ENCODE assay signal across 10 mouse cellular contexts in genomic region chr7:45234922-45235571, GRCm38 (mm10). TPM values are rescaled to one million over a fixed set of nuclear protein-coding genes. Genes with fewer than 3 reads are reported as not detected.
DNase-seq lines count a peak whose midpoint lies in the region; ATAC-seq and TF ChIP-seq lines count a peak whose summit lies in the region.
"Had no signal": no experiment of that assay in that cellular context is flagged by ENCODE, and none has a peak within 500 bp of the region (broad histone marks: within the 10 kb centered on the region; RNA-seq: fewer than 3 reads in every experiment).

No protein-coding gene starts in this region.

- H3K9ac ChIP-seq in embryonic facial prominence, embryonic 15.5 days: no peak overlapping the region
- H3K9ac ChIP-seq in limb, embryonic 14.5 days (ENCODE audit: low read depth, low read length, severe bottlenecking): peak overlapping the region; percentile 40
- H3K9ac ChIP-seq in midbrain, embryonic 15.5 days: no peak overlapping the region

- intact Hi-C loops in left cerebral cortex, adult 2 months (cut with DNase I): no loop called here

- no peak overlapping the region for H3K4me3 ChIP-seq in left cerebral cortex, adult 2 months
- peak overlapping the region; percentile 29 for H3K4me3 ChIP-seq in embryonic facial prominence, embryonic 15.5 days (replicated peaks)
- H3K4me3 ChIP-seq in limb, embryonic 14.5 days (replicated peaks; ENCODE audit: low read length): peak overlapping the region; percentile 21
- H3K4me3 ChIP-seq in midbrain, embryonic 15.5 days: no peak overlapping the region

- WGBS in embryonic facial prominence, embryonic 15.5 days: 6% methylated on average over 21 of the region's 21 CpGs
- WGBS in limb, embryonic 14.5 days: 5% methylated on average over 21 of the region's 21 CpGs
- WGBS in midbrain, embryonic 15.5 days: 6% methylated on average over 21 of the region's 21 CpGs

- TF ChIP-seq CTCF in left cerebral cortex, adult 2 months (IDR thresholded peaks at IDR 0.05): no peak

- peaks cover 30% of the 10 kb centered on the region for H3K36me3 ChIP-seq in embryonic facial prominence, embryonic 15.5 days
- peaks cover 33% of the 10 kb centered on the region for H3K36me3 ChIP-seq in limb, embryonic 14.5 days (ENCODE audit: control insufficient read depth, insufficient read depth, low read length)
- H3K36me3 ChIP-seq in midbrain, embryonic 15.5 days (replicated peaks): no peaks in the 10 kb centered on the region

- DNase-seq in left cerebral cortex, adult 2 months (ENCODE audit: extremely low spot score in 1 of 2, low spot score in 2 of 2): no peak
- DNase-seq in left cerebral cortex, adult 8-10 months (ENCODE audit: low spot score in 2 of 2): no peak
- peak; percentile 50 for DNase-seq in heart, postnatal 4 days
- peak; percentile 63 for DNase-seq in limb, embryonic 14.5 days (ENCODE audit: low spot score)
- DNase-seq in B cell, adult 2 months: no peak
- DNase-seq in frontal cortex, postnatal 25 days (ENCODE audit: low spot score in 2 of 2): no peak

- peak overlapping the region; percentile 96 for H3K27ac ChIP-seq in left cerebral cortex, adult 2 months
- peak overlapping the region; percentile 55; the same call in 1 of the 2 replicates for H3K27ac ChIP-seq in embryonic facial prominence, embryonic 15.5 days (replicated peaks)
- no peak overlapping the region; the same call in 1 of the 2 replicates for H3K27ac ChIP-seq in limb, embryonic 14.5 days (replicated peaks; ENCODE audit: low read depth, low read length)
- H3K27ac ChIP-seq in midbrain, embryonic 15.5 days: peak overlapping the region; percentile 39
- H3K27ac ChIP-seq: macrophage had no signal

- peak; percentile 20; the same call in 1 of the 2 replicates for TF ChIP-seq POLR2A in limb, embryonic 14.5 days (IDR thresholded peaks at IDR 0.05; ENCODE audit: borderline replicate concordance, extremely low read depth, insufficient read depth, insufficient read length)

- peak; percentile 72 for ATAC-seq in embryonic facial prominence, embryonic 15.5 days (ENCODE audit: insufficient number of reproducible peaks, low FRiP score, low TSS enrichment, low read depth)
- peak; percentile 81 for ATAC-seq in limb, embryonic 14.5 days (ENCODE audit: low FRiP score, low read depth)
- ATAC-seq in midbrain, embryonic 15.5 days (replicated peaks): peak; percentile 79
- ATAC-seq: Patski had no signal

- H3K4me1 ChIP-seq in embryonic facial prominence, embryonic 15.5 days: peaks cover 28% of the 10 kb centered on the region
- peaks cover 21% of the 10 kb centered on the region for H3K4me1 ChIP-seq in limb, embryonic 14.5 days (ENCODE audit: control insufficient read depth, insufficient read depth, low read length)
- H3K4me1 ChIP-seq in midbrain, embryonic 15.5 days: peaks cover 16% of the 10 kb centered on the region

- 0 out of 2 replicates have a peak, but pooled peaks cover 3% of the 10 kb centered on the region for H3K27me3 ChIP-seq in embryonic facial prominence, embryonic 15.5 days
- no peaks in the 10 kb centered on the region for H3K27me3 ChIP-seq in limb, embryonic 14.5 days (ENCODE audit: control insufficient read depth, insufficient read depth, low read length)
- 0 out of 2 replicates have a peak, but pooled peaks cover 22% of the 10 kb centered on the region for H3K27me3 ChIP-seq in midbrain, embryonic 15.5 days (replicated peaks)
- H3K27me3 ChIP-seq: Patski had no signal

- no peaks in the 10 kb centered on the region for H3K9me3 ChIP-seq in embryonic facial prominence, embryonic 15.5 days (replicated peaks)
- no peaks in the 10 kb centered on the region for H3K9me3 ChIP-seq in limb, embryonic 14.5 days (ENCODE audit: control insufficient read depth, low read length)
- no peaks in the 10 kb centered on the region for H3K9me3 ChIP-seq in midbrain, embryonic 15.5 days

- H3K4me2 ChIP-seq in embryonic facial prominence, embryonic 15.5 days (replicated peaks): peak overlapping the region; percentile 44
- peak overlapping the region; percentile 42 for H3K4me2 ChIP-seq in limb, embryonic 14.5 days (replicated peaks; ENCODE audit: low read depth, low read length, severe bottlenecking)
- H3K4me2 ChIP-seq in midbrain, embryonic 15.5 days: peak overlapping the region; percentile 27

RNA-seq across cellular contexts. Expression of gene Cd37, which starts 3.9 kb away (rescaled TPM):
- total RNA-seq in left cerebral cortex, adult 2 months (2021): 1 to 10 TPM; 4.2 to 5.4 TPM
- total RNA-seq in left cerebral cortex, adult 8-10 months (2022): 10 to 100 TPM in 2 of 4 experiments, 1 to 10 TPM in 2; 5.0 to 18.9 (median 11.9) TPM
- 4.8 and 4.9 TPM in 2 replicates for polyA plus RNA-seq in embryonic facial prominence, embryonic 15.5 days (2015; fragmentation: Nextera tagmentation; extraction: Ambion mirVana)
- 1 to 10 TPM; 2.1 to 3.6 TPM for total RNA-seq in heart, postnatal 4 days (2021)
- polyA plus RNA-seq in limb, embryonic 14.5 days (2012; rRNA removed): 4.9 and 6.0 TPM in 2 replicates
- 2.6 and 3.7 TPM in 2 replicates for polyA plus RNA-seq in limb, embryonic 14.5 days (2014; fragmentation: Nextera tagmentation; extraction: Ambion mirVana)
- 1.3 and 1.7 TPM in 2 replicates for polyA plus RNA-seq in midbrain, embryonic 15.5 days (2015; fragmentation: Nextera tagmentation; extraction: Ambion mirVana)

RNA-seq across cellular contexts. Expression of gene Slc6a16, which starts 5.8 kb away (rescaled TPM):
- total RNA-seq in left cerebral cortex, adult 2 months (2021): 1 to 10 TPM; 1.9 to 2.4 TPM
- 1 to 10 TPM; 1.6 to 2.6 (median 2.1) TPM for total RNA-seq in left cerebral cortex, adult 8-10 months (2022)
- polyA plus RNA-seq in embryonic facial prominence, embryonic 15.5 days (2015; fragmentation: Nextera tagmentation; extraction: Ambion mirVana): 0.13 and 0.27 TPM in 2 replicates
- under 1 TPM in 1 of 2 experiments, not detected in 1; 0.18 TPM for total RNA-seq in heart, postnatal 4 days (2021)
- 0.18 and 0.29 TPM in 2 replicates for polyA plus RNA-seq in limb, embryonic 14.5 days (2012; rRNA removed)
- polyA plus RNA-seq in limb, embryonic 14.5 days (2014; fragmentation: Nextera tagmentation; extraction: Ambion mirVana): 0.21 TPM in 1 of 2 replicates, not detected in the other
- polyA plus RNA-seq in midbrain, embryonic 15.5 days (2015; fragmentation: Nextera tagmentation; extraction: Ambion mirVana): 0.50 and 0.91 TPM in 2 replicates
- polyA plus RNA-seq: macrophage, Patski had no signal

RNA-seq across cellular contexts. Expression of gene Tead2, which starts 19.5 kb away (rescaled TPM):
- 1 to 10 TPM; 3.9 to 4.1 TPM for total RNA-seq in left cerebral cortex, adult 2 months (2021)
- total RNA-seq in left cerebral cortex, adult 8-10 months (2022): 1 to 10 TPM; 2.0 to 5.1 (median 3.0) TPM
- 141 and 148 TPM in 2 replicates for polyA plus RNA-seq in embryonic facial prominence, embryonic 15.5 days (2015; fragmentation: Nextera tagmentation; extraction: Ambion mirVana)
- total RNA-seq in heart, postnatal 4 days (2021): 10 to 100 TPM; 66.4 to 69.4 TPM
- polyA plus RNA-seq in limb, embryonic 14.5 days (2012; rRNA removed): 450 and 560 TPM in 2 replicates
- polyA plus RNA-seq in limb, embryonic 14.5 days (2014; fragmentation: Nextera tagmentation; extraction: Ambion mirVana): 143 and 168 TPM in 2 replicates
- 45.7 and 55.8 TPM in 2 replicates for polyA plus RNA-seq in midbrain, embryonic 15.5 days (2015; fragmentation: Nextera tagmentation; extraction: Ambion mirVana)
- polyA plus RNA-seq: macrophage had no signal

RNA-seq across cellular contexts. Expression of gene Dkkl1, which starts 23.1 kb away (rescaled TPM):
- total RNA-seq in left cerebral cortex, adult 2 months (2021): 10 to 100 TPM; 32.4 to 33.5 TPM
- total RNA-seq in left cerebral cortex, adult 8-10 months (2022): 10 to 100 TPM; 23.1 to 31.5 (median 26.8) TPM
- polyA plus RNA-seq in embryonic facial prominence, embryonic 15.5 days (2015; fragmentation: Nextera tagmentation; extraction: Ambion mirVana): 30.7 and 38.5 TPM in 2 replicates
- not detected for total RNA-seq in heart, postnatal 4 days (2021)
- polyA plus RNA-seq in limb, embryonic 14.5 days (2012; rRNA removed): 3.0 and 4.8 TPM in 2 replicates
- polyA plus RNA-seq in limb, embryonic 14.5 days (2014; fragmentation: Nextera tagmentation; extraction: Ambion mirVana): 9.0 and 14.8 TPM in 2 replicates
- 4.0 and 5.8 TPM in 2 replicates for polyA plus RNA-seq in midbrain, embryonic 15.5 days (2015; fragmentation: Nextera tagmentation; extraction: Ambion mirVana)
- polyA plus RNA-seq: macrophage, Patski had no signal

RNA-seq across cellular contexts. Expression of gene Ccdc155, which starts 30.4 kb away (rescaled TPM):
- 1 to 10 TPM; 6.7 to 7.5 TPM for total RNA-seq in left cerebral cortex, adult 2 months (2021)
- total RNA-seq in left cerebral cortex, adult 8-10 months (2022): 1 to 10 TPM; 4.3 to 6.4 (median 5.4) TPM
- polyA plus RNA-seq in embryonic facial prominence, embryonic 15.5 days (2015; fragmentation: Nextera tagmentation; extraction: Ambion mirVana): 1.00 and 1.1 TPM in 2 replicates
- total RNA-seq in heart, postnatal 4 days (2021): under 1 TPM in 1 of 2 experiments, not detected in 1; 0.25 TPM
- 1.4 and 1.5 TPM in 2 replicates for polyA plus RNA-seq in limb, embryonic 14.5 days (2012; rRNA removed)
- polyA plus RNA-seq in limb, embryonic 14.5 days (2014; fragmentation: Nextera tagmentation; extraction: Ambion mirVana): 0.79 and 1.2 TPM in 2 replicates
- 0.63 and 0.84 TPM in 2 replicates for polyA plus RNA-seq in midbrain, embryonic 15.5 days (2015; fragmentation: Nextera tagmentation; extraction: Ambion mirVana)
- polyA plus RNA-seq: macrophage had no signal

Comparison
In these comparisons a context has a peak if more than half of its experiments do, and no peak if none do; other contexts are left out.
1. DNase-seq: peak in heart, postnatal 4 days (single experiment) and limb, embryonic 14.5 days (single experiment); none in left cerebral cortex, adult 2 months (0 of 2), left cerebral cortex, adult 8-10 months (0 of 2), B cell, adult 2 months (0 of 2) and frontal cortex, postnatal 25 days (0 of 2).
2. H3K4me3 ChIP-seq: peak in embryonic facial prominence, embryonic 15.5 days (single experiment) and limb, embryonic 14.5 days (single experiment); none in left cerebral cortex, adult 2 months (single experiment) and midbrain, embryonic 15.5 days (single experiment).
3. RNA of gene Tead2, which starts 19.5 kb away (total RNA-seq): 66.4 to 69.4 TPM in heart, postnatal 4 days; 3.9 to 4.1 TPM in left cerebral cortex, adult 2 months and 2.0 to 5.1 TPM in left cerebral cortex, adult 8-10 months; every median in the first group is over 10 times any median in the second.
4. Peak in every context shown above with its lines, with median percentiles within 50 percentile points of each other: ATAC-seq and H3K4me2 ChIP-seq.